Mouse (Mus musculus) telencephalon, adult 2 months (tissue): ENCODE measurements around the gene Snrnp70.
"Not testable (repeated sequence)": the region's sequence is repeated elsewhere in the genome, so short reads cannot be mapped to it uniquely, and the experiment has no call there.

ENCODE experiments used
- DNase-seq: peaks from one replicate; pipeline ENCODE4 v3.0.0-alpha.2; 2011; ENCODE audit warnings: low read depth, low spot score

Snrnp70 gene

DNA sequence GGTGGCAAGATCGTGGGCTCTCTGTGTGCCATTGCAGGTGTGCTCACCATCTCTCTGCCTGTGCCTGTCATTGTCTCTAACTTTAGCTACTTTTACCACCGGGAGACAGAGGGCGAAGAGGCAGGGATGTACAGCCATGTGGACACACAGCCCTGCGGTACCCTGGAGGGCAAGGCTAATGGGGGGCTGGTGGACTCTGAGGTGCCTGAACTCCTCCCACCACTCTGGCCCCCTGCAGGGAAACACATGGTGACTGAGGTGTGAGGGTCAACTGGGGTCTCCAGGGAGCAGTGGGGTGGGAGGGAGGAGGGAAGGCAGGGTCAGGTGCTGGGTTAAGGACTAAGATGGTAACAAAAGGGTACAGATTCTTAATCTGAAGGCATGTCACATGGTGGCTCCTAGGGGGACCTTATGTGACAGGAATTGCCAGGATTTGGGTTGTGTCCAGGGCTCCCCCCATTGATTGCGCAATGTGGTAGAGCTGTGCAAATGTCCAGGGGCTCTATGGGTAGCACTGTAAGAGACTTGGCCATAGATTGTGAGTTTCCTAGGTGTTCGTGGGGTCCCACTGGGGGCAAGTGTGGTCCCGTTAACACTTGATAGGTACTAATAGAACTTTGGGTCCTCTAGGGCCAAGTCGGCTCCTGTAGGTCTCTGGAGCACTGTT is 14.1 kb upstream of the Snrnp70 start:
- DNase-seq: no peak

DNA sequence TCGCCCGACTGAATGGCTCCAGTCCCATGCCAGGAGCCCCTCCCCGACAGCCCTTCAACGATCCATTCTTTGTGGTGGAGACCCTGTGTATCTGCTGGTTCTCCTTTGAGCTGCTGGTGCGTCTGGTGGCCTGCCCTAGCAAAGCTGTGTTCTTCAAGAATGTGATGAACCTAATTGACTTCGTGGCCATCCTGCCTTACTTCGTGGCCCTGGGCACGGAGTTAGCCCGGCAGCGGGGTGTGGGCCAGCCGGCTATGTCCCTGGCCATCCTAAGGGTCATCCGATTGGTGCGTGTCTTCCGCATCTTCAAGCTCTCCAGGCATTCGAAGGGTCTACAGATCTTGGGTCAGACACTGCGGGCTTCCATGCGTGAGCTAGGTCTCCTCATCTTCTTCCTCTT is 13.4 kb upstream of the Snrnp70 start:
- no peak for DNase-seq

DNA sequence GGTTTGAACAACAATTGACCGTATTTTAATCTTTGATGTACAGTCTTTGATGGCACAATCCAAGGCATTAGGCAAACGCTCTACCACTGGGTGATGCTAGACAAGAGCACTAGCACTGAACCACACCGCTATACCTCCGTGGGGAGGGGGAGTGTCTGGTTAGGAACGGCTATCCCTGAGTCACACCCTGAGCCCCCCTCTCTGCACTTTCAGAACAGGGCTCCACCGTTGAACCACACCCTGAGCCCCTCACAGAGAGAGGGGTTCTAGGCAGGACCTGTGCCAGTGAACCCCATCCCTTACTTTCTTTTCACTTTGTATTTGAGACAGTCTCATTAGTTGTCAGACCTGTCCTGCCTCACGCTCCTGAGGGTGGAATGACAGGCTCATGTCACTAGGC is 12.8 kb upstream of the Snrnp70 start:
- no peak for DNase-seq

- no peak for DNase-seq
Observed at GRCm38 (mm10) chr7:45407836-45408235, 12.3 kb upstream of the Snrnp70 start.

DNA sequence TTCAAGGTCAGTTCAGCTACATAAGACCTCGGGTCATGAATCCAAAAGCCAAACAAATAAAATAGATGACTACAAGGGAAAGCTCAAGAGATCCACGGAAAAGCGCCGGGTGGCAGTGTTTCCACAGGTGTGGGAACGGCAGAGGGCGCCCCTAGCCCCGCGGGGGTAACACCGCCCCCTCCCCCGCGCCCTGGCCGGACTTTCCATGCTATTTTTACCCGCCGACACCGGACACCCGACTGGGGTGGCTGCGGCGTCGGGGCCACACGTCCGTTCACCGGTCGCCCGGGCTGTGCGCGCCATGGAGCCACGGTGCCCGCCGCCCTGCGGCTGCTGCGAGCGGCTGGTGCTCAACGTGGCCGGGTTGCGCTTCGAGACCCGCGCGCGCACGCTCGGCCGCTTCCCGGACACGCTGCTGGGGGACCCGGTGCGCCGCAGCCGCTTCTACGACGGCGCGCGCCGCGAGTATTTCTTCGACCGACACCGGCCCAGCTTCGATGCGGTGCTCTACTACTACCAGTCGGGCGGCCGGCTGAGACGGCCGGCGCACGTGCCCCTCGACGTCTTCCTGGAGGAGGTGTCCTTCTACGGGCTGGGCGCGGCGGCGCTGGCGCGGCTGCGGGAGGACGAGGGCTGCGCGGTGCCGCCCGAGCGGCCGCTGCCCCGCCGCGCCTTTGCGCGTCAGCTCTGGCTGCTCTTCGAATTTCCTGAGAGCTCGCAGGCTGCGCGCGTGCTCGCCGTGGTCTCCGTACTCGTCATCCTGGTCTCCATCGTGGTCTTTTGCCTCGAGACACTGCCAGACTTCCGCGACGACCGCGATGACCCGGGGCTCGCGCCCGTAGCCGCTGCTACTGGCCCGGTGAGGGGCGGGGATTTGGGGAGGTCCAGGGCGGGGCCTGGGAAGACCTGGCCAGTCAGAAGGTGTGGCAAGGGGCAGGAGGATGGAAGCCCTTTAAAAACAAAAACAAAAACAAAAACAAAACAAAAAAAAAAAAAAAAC is 10.9 kb upstream of the Snrnp70 start:
- DNase-seq: no peak

GRCm38 (mm10) chr7:45405091-45406075 is 9.8 kb upstream of the Snrnp70 start, which contains the start of gene Kcna7:
Gene Kcna7 (plus strand): TSS chr7:45405653.
- DNase-seq: no peak

GRCm38 (mm10) chr7:45403532-45404261 is 8.2 kb upstream of the Snrnp70 start:
- DNase-seq: no peak

- no peak for DNase-seq
Observed at GRCm38 (mm10) chr7:45401521-45402085, 6.1 kb upstream of the Snrnp70 start.

DNA sequence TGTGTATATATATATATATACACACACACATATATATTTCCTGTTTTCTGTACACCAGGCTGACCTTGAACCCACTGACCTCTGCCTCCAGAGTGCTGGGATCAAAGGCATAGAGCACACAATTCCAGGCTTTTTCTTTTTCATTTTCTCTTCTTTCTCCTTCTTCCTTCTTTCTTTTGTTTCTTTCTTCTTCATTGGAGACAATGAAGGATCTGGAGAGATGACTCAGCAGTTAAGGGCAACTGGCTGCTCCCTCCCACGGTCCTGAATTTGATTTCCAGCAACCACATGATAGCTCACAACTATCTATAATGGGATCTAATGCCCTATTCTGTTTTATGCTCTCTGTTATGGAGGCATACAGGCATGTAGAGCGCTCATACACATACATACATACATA is 1.2 kb upstream of the Snrnp70 start:
- DNase-seq: no peak

- DNase-seq: not testable (repeated sequence)
Observed at GRCm38 (mm10) chr7:45396337-45396775, 814 bp upstream of the Snrnp70 start.

DNA sequence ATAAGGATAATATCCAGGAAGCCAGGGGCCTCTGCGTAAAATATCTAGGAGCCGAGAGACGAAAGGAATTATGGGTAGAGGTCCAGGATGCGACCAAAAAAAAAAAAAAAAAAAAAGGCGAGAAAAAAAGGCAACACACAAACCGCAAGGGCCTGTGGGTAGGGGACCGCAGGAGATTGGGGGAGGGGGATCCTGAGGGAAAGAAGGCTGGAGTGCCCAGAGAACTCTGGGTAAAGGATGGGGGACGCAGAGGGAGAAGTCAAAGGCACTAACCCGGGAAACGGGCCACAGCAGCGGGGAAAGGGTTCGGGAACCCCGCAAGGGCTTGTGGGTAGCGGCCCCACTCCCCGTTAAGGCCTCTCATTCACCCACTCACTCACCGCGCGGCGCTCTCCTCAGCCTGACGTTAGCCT is 407 bp downstream of the Snrnp70 start:
- peak; percentile 71 for DNase-seq

DNA sequence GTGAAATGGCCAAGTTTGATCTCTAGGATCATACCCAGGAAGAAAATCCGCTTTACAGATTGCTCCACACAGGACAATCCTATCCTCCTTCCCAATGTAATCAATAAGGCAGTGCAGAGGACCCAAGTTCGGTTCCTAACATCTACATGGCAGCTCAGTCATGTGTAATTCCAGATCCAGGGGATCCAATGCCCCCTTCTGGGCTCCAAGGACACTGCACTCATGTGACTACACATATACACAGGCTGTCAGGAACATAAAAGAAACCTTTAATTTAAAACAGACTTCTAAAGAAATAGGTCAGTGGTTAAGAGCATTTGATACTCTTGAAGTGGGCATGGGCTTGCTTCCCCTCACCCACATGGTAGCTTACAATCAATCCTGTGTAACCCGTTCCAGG is 9.5 kb downstream of the Snrnp70 start:
- no peak for DNase-seq

- no peak for DNase-seq
Observed at GRCm38 (mm10) chr7:45376057-45376456, 19.5 kb downstream of the Snrnp70 start.

GRCm38 (mm10) chr7:45374620-45375019 is 20.9 kb downstream of the Snrnp70 start:
- DNase-seq: no peak

GRCm38 (mm10) chr7:45372371-45372770 is 23.2 kb downstream of the Snrnp70 start:
- no peak for DNase-seq

GRCm38 (mm10) chr7:45370475-45371311 is 24.8 kb downstream of the Snrnp70 start, which contains the start of gene Lin7b:
Gene Lin7b (minus strand): TSS chr7:45370583.
- DNase-seq: peak; percentile 90

DNA sequence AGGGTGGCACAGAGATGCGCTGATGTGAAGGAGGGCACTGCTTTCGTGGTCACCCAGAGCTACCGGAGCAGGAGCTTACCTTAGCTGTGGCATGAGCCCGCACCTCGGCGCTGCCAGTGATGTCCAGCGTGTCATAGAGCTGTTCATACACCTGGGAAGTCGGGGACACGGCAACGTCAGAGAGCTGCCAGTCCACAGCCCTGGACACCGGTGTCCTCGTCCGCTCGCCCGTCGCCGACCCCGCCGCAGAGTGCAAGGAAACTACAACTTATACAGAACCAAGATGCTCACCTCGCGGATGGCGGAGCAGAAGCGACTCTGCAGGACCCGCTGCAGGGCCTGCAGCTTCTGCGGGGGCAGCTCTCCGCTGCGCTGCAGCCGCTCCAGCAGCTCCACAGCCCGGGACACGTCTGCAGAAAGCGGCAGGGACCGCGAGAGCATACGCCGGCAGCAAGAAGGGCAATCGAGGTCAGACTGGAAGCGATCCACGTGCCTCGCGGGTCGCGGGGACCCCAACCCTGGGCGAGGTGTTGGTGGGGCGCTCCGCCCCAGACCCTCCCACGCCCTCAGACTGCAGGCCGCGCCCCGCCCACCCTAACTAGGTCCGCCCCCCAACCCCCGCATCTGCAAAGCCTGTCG is 25.6 kb downstream of the Snrnp70 start:
- no peak for DNase-seq

DNA sequence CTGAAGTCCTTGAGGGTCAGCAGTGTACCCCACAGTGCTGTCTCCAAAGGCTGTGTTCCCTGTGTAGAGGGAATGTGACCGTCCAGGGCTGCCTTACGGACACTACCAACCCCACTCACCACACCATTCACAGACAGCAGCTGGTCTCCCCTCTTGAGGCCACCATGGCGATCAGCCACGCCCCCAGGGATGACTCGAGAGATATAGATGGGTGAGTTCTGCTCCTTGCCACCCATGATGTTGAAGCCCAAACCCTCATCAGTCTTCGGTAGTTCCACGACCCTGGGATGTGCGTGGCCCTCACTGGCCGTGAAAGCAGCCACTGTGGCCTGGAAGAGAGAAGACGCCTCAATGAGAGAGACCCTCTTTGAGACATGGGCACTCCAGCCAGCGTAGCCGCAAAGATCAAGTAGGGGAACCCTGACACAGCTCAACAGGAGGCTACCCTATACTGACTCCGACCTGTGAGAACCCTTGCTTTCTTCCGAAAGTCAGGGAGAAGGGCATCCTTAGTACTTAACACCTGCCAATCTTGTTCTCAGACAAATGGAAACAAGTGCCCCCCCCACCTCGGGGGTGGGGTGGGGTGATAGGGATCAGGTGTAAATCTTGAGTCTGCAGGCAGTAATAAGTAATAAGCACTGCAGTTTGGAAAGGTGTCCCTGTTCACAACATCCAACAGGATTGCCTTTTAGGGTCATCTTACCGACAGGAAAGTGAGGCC is 26.4 kb downstream of the Snrnp70 start:
- DNase-seq: no peak
